Mouse (Mus musculus) activated CD4-positive, CD25-positive, alpha-beta regulatory T cell (primary cell): ENCODE results near the gene Opalin. TPM values are rescaled to one million over a fixed set of nuclear protein-coding genes. Genes with fewer than 3 reads are reported as not detected.

Source experiments
- polyA plus RNA-seq, 2 experiments: library from polyadenylated mRNA; unstranded; fragments of 100-300 nt; shearing (Covaris generic); gene quantifications; one replicate each; pipeline ENCODE4 v1.2.1; 2017

The Opalin gene
- not detected for polyA plus RNA-seq

GRCm38 (mm10) chr19:41076906-41077305 is at the start of gene Opalin:
TSS of gene Opalin (minus strand) at chr19:41077113.

DNA sequence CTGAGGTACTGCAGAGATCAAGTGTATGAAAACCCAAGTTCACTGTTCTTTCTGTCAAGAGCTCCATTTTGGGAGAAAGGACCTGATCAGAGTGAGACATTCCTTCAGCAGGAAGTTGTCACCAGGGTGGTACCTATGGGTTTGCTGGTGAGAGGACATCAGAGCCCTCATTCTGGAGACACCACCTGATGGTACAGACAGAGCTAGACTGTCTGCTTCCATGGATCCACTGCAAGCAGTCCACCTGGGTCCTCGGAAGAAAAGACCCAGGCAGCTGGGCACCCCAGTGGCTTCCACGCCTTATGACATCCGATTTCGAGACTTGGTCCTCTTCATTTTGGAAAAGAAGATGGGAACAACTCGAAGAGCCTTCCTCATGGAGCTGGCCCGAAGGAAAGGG is 47.7 kb downstream of the Opalin start, which contains the start of gene Dntt:
Gene Dntt (plus strand): TSS at position 57 of the 400 bp plus-strand sequence.

Other genes starting within 250 kb of the Opalin start
- gene Ccnj, start 245.8 kb downstream of the Opalin start, polyA plus RNA-seq: 1 to 10 TPM; 2.0 to 3.3 TPM
- 10 to 100 TPM; 14.0 to 14.3 TPM for gene Zfp518a, start 182.4 kb downstream of the Opalin start, polyA plus RNA-seq
- 1 to 10 TPM in 1 of 2 experiments, under 1 TPM in 1; 0.75 to 2.3 TPM for gene Blnk, start 82.6 kb downstream of the Opalin start, polyA plus RNA-seq
- gene Dntt, start 47.8 kb downstream of the Opalin start, polyA plus RNA-seq: under 1 TPM; 0.63 to 0.87 TPM
- gene Tll2, start 129.7 kb upstream of the Opalin start, polyA plus RNA-seq: under 1 TPM in 1 of 2 experiments, not detected in 1; 0.07 TPM
- gene Tm9sf3, start 186.9 kb upstream of the Opalin start, polyA plus RNA-seq: 100 to 1,000 TPM; 275 to 287 TPM